Mouse (Mus musculus) megakaryocyte, adult 5-6 weeks (primary cell): ENCODE results near the gene Tlr7. TPM values are rescaled to one million over a fixed set of nuclear protein-coding genes. Genes with fewer than 3 reads are reported as not detected.
"Not testable (repeated sequence)": the region's sequence is repeated elsewhere in the genome, so short reads cannot be mapped to it uniquely, and the experiment has no call there.

Experiments used
- ATAC-seq: 2 replicates; pipeline ENCODE4 v1.8.0; 2016; ENCODE audit warnings: mild to moderate bottlenecking, inconsistent platforms; ENCODE audit not compliant: poor library complexity, severe bottlenecking
- total RNA-seq, 2 experiments: library from RNA; stranded (forward) in 1 of 2; stranded (reverse) in 1 of 2; fragments of 153-499, 151-499 nt in 1 of 2; fragments of 221-1000, 200-1000 nt in 1 of 2; gene quantifications; 2 replicates each; pipeline versions ENCODE4 v1.2.3 to v1.2.4; 2015 to 2017

The Tlr7 gene
- total RNA-seq (2015), result 61.2 and 61.8 TPM in 2 replicates
- 28.7 and 41.5 TPM in 2 replicates for total RNA-seq (2017)

- ATAC-seq, result peak; percentile 58
Measured at GRCm38 (mm10) chrX:167330399-167330798, at the start of gene Tlr7. TSS of gene Tlr7 (minus strand) at chrX:167330558.

- ATAC-seq, result no peak
Measured at GRCm38 (mm10) chrX:167380073-167380472, 49.7 kb upstream of the Tlr7 start.

- ATAC-seq, result not testable (repeated sequence)
Measured at GRCm38 (mm10) chrX:167361231-167361630, 30.9 kb upstream of the Tlr7 start.

GRCm38 (mm10) chrX:167359704-167360103 is 29.3 kb upstream of the Tlr7 start:
- peak; percentile 78 for ATAC-seq

GRCm38 (mm10) chrX:167357415-167357814 is 27.1 kb upstream of the Tlr7 start:
- ATAC-seq, result peak; percentile 61

GRCm38 (mm10) chrX:167355965-167356364 is 25.6 kb upstream of the Tlr7 start:
- no peak for ATAC-seq

- ATAC-seq, result peak; percentile 96
Measured at GRCm38 (mm10) chrX:167353617-167354016, 23.3 kb upstream of the Tlr7 start.

GRCm38 (mm10) chrX:167346440-167346839 is 16.1 kb upstream of the Tlr7 start:
- no peak for ATAC-seq

- ATAC-seq, result no peak
Measured at GRCm38 (mm10) chrX:167344356-167344755, 14.0 kb upstream of the Tlr7 start.

GRCm38 (mm10) chrX:167341811-167342210 is 11.5 kb upstream of the Tlr7 start:
- no peak for ATAC-seq

GRCm38 (mm10) chrX:167340190-167340589 is 9.8 kb upstream of the Tlr7 start:
- ATAC-seq, result 0 out of 2 replicates have a peak, but pooled peaks have one; percentile 14

GRCm38 (mm10) chrX:167337990-167338389 is 7.6 kb upstream of the Tlr7 start:
- ATAC-seq, result peak; percentile 48

GRCm38 (mm10) chrX:167334571-167334970 is 4.2 kb upstream of the Tlr7 start:
- ATAC-seq, result peak; percentile 65

GRCm38 (mm10) chrX:167332607-167333006 is 2.2 kb upstream of the Tlr7 start:
- no peak for ATAC-seq

GRCm38 (mm10) chrX:167330993-167331392 is 635 bp upstream of the Tlr7 start:
- no peak for ATAC-seq

- ATAC-seq, result peak; percentile 53
Measured at GRCm38 (mm10) chrX:167329620-167330019, 738 bp downstream of the Tlr7 start.

GRCm38 (mm10) chrX:167329098-167329497 is 1.3 kb downstream of the Tlr7 start:
- ATAC-seq, result no peak

- ATAC-seq, result peak; percentile 49
Measured at GRCm38 (mm10) chrX:167328519-167328918, 1.8 kb downstream of the Tlr7 start.

GRCm38 (mm10) chrX:167323742-167324141 is 6.6 kb downstream of the Tlr7 start:
- ATAC-seq, result no peak

GRCm38 (mm10) chrX:167321233-167321806 is 9.0 kb downstream of the Tlr7 start:
- no peak for ATAC-seq

GRCm38 (mm10) chrX:167318819-167319396 is 11.4 kb downstream of the Tlr7 start:
- ATAC-seq, result peak; percentile 90

GRCm38 (mm10) chrX:167315766-167316165 is 14.6 kb downstream of the Tlr7 start:
- ATAC-seq, result peak; percentile 86
